Mouse (Mus musculus): ENCODE results near the gene 2310022B05Rik. TPM values are rescaled to one million over a fixed set of nuclear protein-coding genes. Genes with fewer than 3 reads are reported as not detected.

Gene 2310022B05Rik
- polyA plus RNA-seq, 1 experiment from 2014 or later, result 27.3 TPM

- no peaks in the 10 kb centered on the region for H3K27me3 ChIP-seq (ENCODE audit: control insufficient read depth, insufficient read depth, low read length)
- whole genome bisulfite sequencing, result 96% methylated on average over 13 of the region's 13 CpGs
- H3K4me2 ChIP-seq (replicated peaks), result no peak overlapping the region
- H3K9ac ChIP-seq, result no peak overlapping the region
- no peaks in the 10 kb centered on the region for H3K4me1 ChIP-seq (replicated peaks; ENCODE audit: control insufficient read depth, insufficient read depth, low read length)
- no peak overlapping the region for H3K27ac ChIP-seq
- peaks cover 74% of the 10 kb centered on the region for H3K36me3 ChIP-seq (replicated peaks; ENCODE audit: control insufficient read depth, insufficient read depth)
- DNase-seq (ENCODE audit: low spot score), result no peak
- ATAC-seq (ENCODE audit: low FRiP score), result no peak
- no peaks in the 10 kb centered on the region for H3K9me3 ChIP-seq (ENCODE audit: control insufficient read depth, low read length)
- H3K4me3 ChIP-seq (replicated peaks; ENCODE audit: low read length), result no peak overlapping the region
Measured at GRCm38 (mm10) chr8:124688899-124689298, 25.7 kb upstream of the 2310022B05Rik start.

DNA sequence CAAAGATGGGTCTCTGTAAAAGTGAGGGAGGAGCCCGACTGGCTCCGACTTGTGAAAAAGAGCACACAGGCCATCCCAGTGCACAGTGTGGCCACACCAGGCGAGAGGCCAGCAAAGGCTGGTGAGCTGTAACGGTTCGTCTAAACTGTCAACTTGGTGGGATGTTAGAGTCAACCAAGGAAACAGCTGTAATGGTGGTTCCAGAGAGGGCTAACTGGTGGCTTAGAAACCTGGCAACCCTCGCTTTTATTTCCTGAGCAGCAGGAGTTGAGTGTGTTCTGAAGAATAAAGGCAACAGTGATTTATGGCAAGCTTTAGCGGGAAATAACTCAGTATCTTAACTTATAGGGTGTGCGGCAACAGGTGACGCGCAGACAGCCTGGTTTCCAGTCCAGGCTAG lies 19.0 kb upstream of the 2310022B05Rik start:
- peaks cover 86% of the 10 kb centered on the region for H3K36me3 ChIP-seq (replicated peaks; ENCODE audit: control insufficient read depth, insufficient read depth)
- ATAC-seq (ENCODE audit: low FRiP score) (no peak), DNase-seq (ENCODE audit: low spot score) (no peak)
- H3K4me1 ChIP-seq (replicated peaks; ENCODE audit: control insufficient read depth, insufficient read depth, low read length), result no peaks in the 10 kb centered on the region
- H3K9me3 ChIP-seq (ENCODE audit: control insufficient read depth, low read length), result no peaks in the 10 kb centered on the region
- H3K27ac ChIP-seq, result no peak overlapping the region
- no peak overlapping the region for H3K4me2 ChIP-seq (replicated peaks)
- H3K9ac ChIP-seq, result no peak overlapping the region
- H3K27me3 ChIP-seq (ENCODE audit: control insufficient read depth, insufficient read depth, low read length), result no peaks in the 10 kb centered on the region
- H3K4me3 ChIP-seq (replicated peaks; ENCODE audit: low read length), result no peak overlapping the region
- WGBS, result 88% methylated on average over 10 of the region's 10 CpGs

DNA sequence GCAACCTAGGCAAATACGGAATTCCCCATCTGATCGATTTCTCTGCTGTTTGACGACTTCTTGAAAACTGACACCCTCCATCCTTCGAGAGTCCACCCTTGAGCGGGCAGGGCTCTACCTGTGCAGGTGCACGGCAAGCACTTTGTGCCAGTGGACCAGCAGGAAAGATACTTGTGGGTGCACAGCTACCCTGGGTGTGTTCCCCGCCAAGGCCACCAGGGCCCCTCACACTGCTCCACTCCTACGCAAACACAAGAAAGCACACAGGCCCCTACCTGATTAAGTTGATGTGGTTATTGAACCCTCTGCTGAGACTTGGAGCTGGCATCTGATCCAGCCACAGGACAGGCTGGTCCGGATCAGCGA lies 18.6 kb upstream of the 2310022B05Rik start:
- WGBS, result 79% methylated on average over 10 of the region's 10 CpGs

DNA sequence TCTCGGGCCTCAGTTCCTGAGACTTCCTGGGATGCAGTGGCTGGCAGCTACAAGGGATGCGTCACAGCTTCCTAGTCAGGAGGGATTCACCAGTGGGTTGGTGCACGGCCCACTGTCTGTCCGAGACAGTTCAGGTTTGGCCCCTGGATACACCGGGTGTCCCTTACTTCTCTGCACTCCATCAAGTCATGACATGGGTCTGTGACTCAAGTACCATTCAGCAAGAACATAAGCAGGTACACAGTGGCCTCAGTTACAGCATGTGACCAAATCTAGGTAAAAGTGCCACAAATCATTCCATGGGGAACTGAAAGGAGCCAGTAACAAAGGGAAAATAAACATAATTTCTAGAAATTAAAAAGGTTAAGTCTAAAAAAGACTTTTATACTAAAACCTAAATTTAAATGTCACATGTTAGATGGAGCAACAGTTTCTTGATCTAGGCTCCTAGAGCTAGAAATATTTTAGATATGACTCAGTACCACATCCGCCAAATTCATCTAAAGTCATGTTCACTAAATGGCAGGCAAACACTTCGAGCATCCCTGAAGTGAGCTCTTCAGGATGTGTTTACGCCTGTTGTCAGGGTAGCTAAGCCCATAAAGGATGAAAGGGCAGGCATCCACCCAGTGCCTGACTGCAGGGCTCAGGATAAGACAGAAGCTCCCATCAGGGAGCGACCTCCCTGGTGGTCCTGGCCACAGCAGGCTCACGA lies 18.1 kb upstream of the 2310022B05Rik start:
- Histone ChIP-seq H3K4me1 (replicated peaks; ENCODE audit: control insufficient read depth, insufficient read depth, low read length) (no peaks in the 10 kb centered on the region), H3K4me3 (replicated peaks; ENCODE audit: low read length) (no peak overlapping the region), H3K36me3 (replicated peaks; ENCODE audit: control insufficient read depth, insufficient read depth) (peaks cover 86% of the 10 kb centered on the region), H3K4me2 (replicated peaks) (no peak overlapping the region), H3K9ac (no peak overlapping the region), H3K27ac (no peak overlapping the region), H3K27me3 (ENCODE audit: control insufficient read depth, insufficient read depth, low read length) (no peaks in the 10 kb centered on the region), H3K9me3 (ENCODE audit: control insufficient read depth, low read length) (no peaks in the 10 kb centered on the region)
- 79% methylated on average over 10 of the region's 10 CpGs for WGBS
- DNase-seq (ENCODE audit: low spot score), result no peak
- ATAC-seq (ENCODE audit: low FRiP score), result no peak

More for the DNA sequence above, 18.6 kb upstream of the 2310022B05Rik start:
- Histone ChIP-seq H3K9ac (no peak overlapping the region), H3K4me1 (replicated peaks; ENCODE audit: control insufficient read depth, insufficient read depth, low read length) (no peaks in the 10 kb centered on the region), H3K27me3 (ENCODE audit: control insufficient read depth, insufficient read depth, low read length) (no peaks in the 10 kb centered on the region), H3K36me3 (replicated peaks; ENCODE audit: control insufficient read depth, insufficient read depth) (peaks cover 86% of the 10 kb centered on the region), H3K4me2 (replicated peaks) (no peak overlapping the region), H3K4me3 (replicated peaks; ENCODE audit: low read length) (no peak overlapping the region), H3K9me3 (ENCODE audit: control insufficient read depth, low read length) (no peaks in the 10 kb centered on the region), H3K27ac (no peak overlapping the region)
- DNase-seq (ENCODE audit: low spot score), result no peak
- no peak for ATAC-seq (ENCODE audit: low FRiP score)

GRCm38 (mm10) chr8:124678246-124678645 lies 15.1 kb upstream of the 2310022B05Rik start:
- DNase-seq (ENCODE audit: low spot score) (no peak), ATAC-seq (ENCODE audit: low FRiP score) (no peak)
- H3K9ac ChIP-seq, result no peak overlapping the region
- 93% methylated on average over 13 of the region's 13 CpGs for WGBS
- H3K36me3 ChIP-seq (replicated peaks; ENCODE audit: control insufficient read depth, insufficient read depth), result peaks cover 85% of the 10 kb centered on the region
- no peak overlapping the region for H3K4me2 ChIP-seq (replicated peaks)
- no peaks in the 10 kb centered on the region for H3K9me3 ChIP-seq (ENCODE audit: control insufficient read depth, low read length)
- H3K4me1 ChIP-seq (replicated peaks; ENCODE audit: control insufficient read depth, insufficient read depth, low read length), result no peaks in the 10 kb centered on the region
- no peaks in the 10 kb centered on the region for H3K27me3 ChIP-seq (ENCODE audit: control insufficient read depth, insufficient read depth, low read length)
- H3K27ac ChIP-seq, result no peak overlapping the region
- H3K4me3 ChIP-seq (replicated peaks; ENCODE audit: low read length), result no peak overlapping the region

DNA sequence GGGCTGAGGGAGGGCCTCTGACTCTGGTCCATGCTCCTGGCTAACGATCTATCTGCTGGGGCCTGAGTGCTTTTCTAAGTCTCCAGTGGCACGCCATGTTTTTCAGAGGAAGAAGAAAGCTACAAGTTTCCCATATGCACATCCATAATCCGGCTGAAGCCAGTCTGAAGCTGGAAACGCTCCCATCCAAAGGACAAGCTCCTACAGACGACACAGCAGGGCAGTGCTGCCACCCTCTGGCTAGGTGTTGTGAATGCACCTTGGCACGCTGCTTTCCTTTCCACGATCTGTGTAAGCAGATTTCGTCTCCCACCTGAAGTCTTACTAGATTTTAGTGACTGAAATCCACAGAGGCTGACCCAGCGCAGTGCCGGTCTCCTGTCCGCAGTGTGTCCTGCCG lies 14.3 kb upstream of the 2310022B05Rik start:
- H3K27ac ChIP-seq, result peak overlapping the region; percentile 62; the same call in 1 of the 2 replicates
- no peaks in the 10 kb centered on the region for H3K4me1 ChIP-seq (replicated peaks; ENCODE audit: control insufficient read depth, insufficient read depth, low read length)
- ATAC-seq (ENCODE audit: low FRiP score) (peak; percentile 84), DNase-seq (ENCODE audit: low spot score) (peak; percentile 90)
- WGBS, result 46% methylated on average over 12 of the region's 12 CpGs
- no peak overlapping the region for H3K4me3 ChIP-seq (replicated peaks; ENCODE audit: low read length)
- peaks cover 84% of the 10 kb centered on the region for H3K36me3 ChIP-seq (replicated peaks; ENCODE audit: control insufficient read depth, insufficient read depth)
- no peaks in the 10 kb centered on the region for H3K27me3 ChIP-seq (ENCODE audit: control insufficient read depth, insufficient read depth, low read length)
- no peak overlapping the region for H3K9ac ChIP-seq
- H3K9me3 ChIP-seq (ENCODE audit: control insufficient read depth, low read length), result no peaks in the 10 kb centered on the region
- H3K4me2 ChIP-seq (replicated peaks), result no peak overlapping the region

DNA sequence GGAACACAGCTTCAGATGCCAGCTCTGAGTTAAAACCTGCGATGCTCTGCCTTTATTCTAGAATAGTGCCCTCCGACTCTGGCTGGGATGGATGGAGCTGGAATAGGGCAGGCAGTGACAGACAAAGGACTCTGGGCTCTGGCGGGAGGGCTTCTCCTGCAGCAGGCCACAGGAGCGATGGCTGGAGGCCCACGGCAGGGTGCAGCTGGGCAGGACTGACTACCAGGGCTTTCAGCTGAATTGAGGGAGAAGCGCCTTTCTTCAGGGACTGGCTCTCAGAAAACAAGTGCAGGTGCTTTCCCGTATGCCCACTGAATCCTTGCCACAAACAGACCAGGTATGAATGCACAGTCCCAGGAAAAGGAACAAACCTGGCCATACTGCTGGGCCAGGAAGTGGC lies 13.9 kb upstream of the 2310022B05Rik start:
- peak; percentile 38; the same call in 1 of the 2 replicates for ATAC-seq (ENCODE audit: low FRiP score)
- H3K9ac ChIP-seq, result no peak overlapping the region
- H3K27ac ChIP-seq, result peak overlapping the region; percentile 62; the same call in 1 of the 2 replicates
- no peak for DNase-seq (ENCODE audit: low spot score)
- no peaks in the 10 kb centered on the region for H3K27me3 ChIP-seq (ENCODE audit: control insufficient read depth, insufficient read depth, low read length)
- no peaks in the 10 kb centered on the region for H3K9me3 ChIP-seq (ENCODE audit: control insufficient read depth, low read length)
- no peak overlapping the region for H3K4me2 ChIP-seq (replicated peaks)
- no peak overlapping the region for H3K4me3 ChIP-seq (replicated peaks; ENCODE audit: low read length)
- 81% methylated on average over 7 of the region's 7 CpGs for WGBS
- no peaks in the 10 kb centered on the region for H3K4me1 ChIP-seq (replicated peaks; ENCODE audit: control insufficient read depth, insufficient read depth, low read length)
- peaks cover 84% of the 10 kb centered on the region for H3K36me3 ChIP-seq (replicated peaks; ENCODE audit: control insufficient read depth, insufficient read depth)

GRCm38 (mm10) chr8:124676661-124677060 lies 13.5 kb upstream of the 2310022B05Rik start:
- H3K4me3 ChIP-seq (replicated peaks; ENCODE audit: low read length), result no peak overlapping the region
- H3K36me3 ChIP-seq (replicated peaks; ENCODE audit: control insufficient read depth, insufficient read depth), result peaks cover 84% of the 10 kb centered on the region
- H3K4me1 ChIP-seq (replicated peaks; ENCODE audit: control insufficient read depth, insufficient read depth, low read length), result no peaks in the 10 kb centered on the region
- no peaks in the 10 kb centered on the region for H3K27me3 ChIP-seq (ENCODE audit: control insufficient read depth, insufficient read depth, low read length)
- DNase-seq (ENCODE audit: low spot score), result no peak
- 96% methylated on average over 4 of the region's 4 CpGs for WGBS
- H3K9ac ChIP-seq, result no peak overlapping the region
- ATAC-seq (ENCODE audit: low FRiP score), result no peak
- no peak overlapping the region for H3K4me2 ChIP-seq (replicated peaks)
- H3K9me3 ChIP-seq (ENCODE audit: control insufficient read depth, low read length), result no peaks in the 10 kb centered on the region
- H3K27ac ChIP-seq, result no peak overlapping the region

DNA sequence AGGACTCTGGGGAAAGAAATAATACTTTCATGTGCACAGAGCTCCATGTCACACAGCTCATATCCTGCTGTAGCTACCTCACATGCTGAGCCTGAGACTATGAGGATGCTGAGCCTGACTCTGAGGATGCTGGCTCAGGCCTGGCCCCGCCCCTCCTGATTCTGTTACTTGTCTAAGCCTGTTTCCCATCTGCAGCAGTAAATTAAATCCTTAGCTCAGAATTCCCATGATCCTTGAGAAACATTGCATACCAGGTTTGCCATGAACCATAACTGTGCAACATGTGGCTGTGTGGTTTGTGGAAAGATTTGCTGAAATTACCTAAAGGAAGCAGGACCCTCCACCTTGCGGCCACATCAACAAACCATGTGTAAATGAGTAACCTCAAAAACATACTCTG lies 9.2 kb upstream of the 2310022B05Rik start:
- H3K27me3 ChIP-seq (ENCODE audit: control insufficient read depth, insufficient read depth, low read length), result no peaks in the 10 kb centered on the region
- H3K36me3 ChIP-seq (replicated peaks; ENCODE audit: control insufficient read depth, insufficient read depth), result peaks cover 65% of the 10 kb centered on the region
- no peaks in the 10 kb centered on the region for H3K9me3 ChIP-seq (ENCODE audit: control insufficient read depth, low read length)
- WGBS, result 99% methylated on average over 2 of the region's 2 CpGs
- no peak overlapping the region for H3K4me3 ChIP-seq (replicated peaks; ENCODE audit: low read length)
- no peak overlapping the region for H3K27ac ChIP-seq
- no peak overlapping the region for H3K4me2 ChIP-seq (replicated peaks)
- no peak overlapping the region for H3K9ac ChIP-seq
- DNase-seq (ENCODE audit: low spot score) (no peak), ATAC-seq (ENCODE audit: low FRiP score) (no peak)
- no peaks in the 10 kb centered on the region for H3K4me1 ChIP-seq (replicated peaks; ENCODE audit: control insufficient read depth, insufficient read depth, low read length)

DNA sequence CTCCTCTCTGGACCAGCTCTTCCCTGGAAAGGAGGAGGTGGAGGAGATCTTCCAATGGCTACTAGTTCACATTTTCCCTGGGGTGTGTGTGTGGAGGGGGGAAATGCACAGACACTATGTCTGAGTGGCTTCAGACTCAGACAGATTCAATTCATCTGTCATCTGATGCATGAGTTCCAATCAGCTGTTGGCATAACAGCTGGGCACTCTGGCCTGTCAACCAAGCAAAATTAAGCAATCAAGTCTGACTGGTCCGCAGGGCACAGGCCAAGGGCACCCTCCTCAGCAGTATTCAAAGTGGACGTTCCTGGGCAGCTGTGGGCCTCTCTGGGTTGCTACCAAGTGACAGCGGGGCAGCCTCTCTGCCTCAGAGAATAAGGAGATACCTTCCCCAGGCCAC lies 5.6 kb upstream of the 2310022B05Rik start:
- Histone ChIP-seq H3K27ac (no peak overlapping the region), H3K9ac (no peak overlapping the region), H3K9me3 (ENCODE audit: control insufficient read depth, low read length) (no peaks in the 10 kb centered on the region), H3K4me2 (replicated peaks) (no peak overlapping the region), H3K27me3 (ENCODE audit: control insufficient read depth, insufficient read depth, low read length) (no peaks in the 10 kb centered on the region), H3K36me3 (replicated peaks; ENCODE audit: control insufficient read depth, insufficient read depth) (peaks cover 34% of the 10 kb centered on the region), H3K4me1 (replicated peaks; ENCODE audit: control insufficient read depth, insufficient read depth, low read length) (peaks cover under 1% of the 10 kb centered on the region), H3K4me3 (replicated peaks; ENCODE audit: low read length) (no peak overlapping the region)
- WGBS, result 69% methylated on average over 3 of the region's 3 CpGs
- ATAC-seq (ENCODE audit: low FRiP score), result no peak
- no peak for DNase-seq (ENCODE audit: low spot score)

All from hindbrain, embryonic 14.5 days (tissue).